Mouse (Mus musculus): Measurements from ENCODE around the gene Fam19a2. TPM values are rescaled to one million over a fixed set of nuclear protein-coding genes. Genes with fewer than 3 reads are reported as not detected.

Fam19a2 gene
- polyA plus RNA-seq, 1 experiment, result 0.01 TPM

DNA sequence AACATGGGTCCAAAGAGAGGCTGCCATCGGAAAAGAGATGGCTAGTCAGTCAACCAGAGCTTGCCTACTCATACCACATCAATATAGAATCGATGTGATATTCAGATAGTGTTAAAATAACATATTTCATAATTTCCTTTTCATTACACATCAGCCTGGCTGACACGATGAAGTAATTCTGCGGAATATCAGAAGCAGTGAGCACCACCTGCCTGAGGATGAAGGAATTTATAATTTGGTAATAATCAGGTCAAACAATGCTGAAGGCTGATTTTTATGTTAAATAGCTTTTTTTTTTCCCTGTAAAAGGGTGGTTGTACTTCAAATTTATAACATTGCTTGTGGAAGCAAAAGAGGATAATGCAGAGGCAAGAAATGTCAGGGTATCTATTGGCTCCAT lies 490.2 kb downstream of the Fam19a2 start:
- no peak for TF ChIP-seq E2F4 (IDR thresholded peaks at IDR 0.05; ENCODE audit: insufficient read depth)
- TF ChIP-seq CEBPB (IDR thresholded peaks at IDR 0.05; ENCODE audit: insufficient read depth, poor library complexity, severe bottlenecking), result no peak
- TF ChIP-seq POLR2A (IDR thresholded peaks at IDR 0.05; ENCODE audit: insufficient read length, low read depth), result no peak
- no peak for TF ChIP-seq SRF (IDR thresholded peaks at IDR 0.05; ENCODE audit: control insufficient read depth, insufficient read length, low read depth)
- TF ChIP-seq TCF12 (IDR thresholded peaks at IDR 0.05; ENCODE audit: insufficient read depth, poor library complexity, severe bottlenecking), result no peak
- TF ChIP-seq USF1 (IDR thresholded peaks at IDR 0.05; ENCODE audit: low read depth), result no peak
- no peak overlapping the region for H3K4me2 ChIP-seq (ENCODE audit: low read depth)
- no peaks in the 10 kb centered on the region for H3K79me2 ChIP-seq (ENCODE audit: control insufficient read depth, insufficient read depth)
- H3ac ChIP-seq (ENCODE audit: control insufficient read depth, insufficient read length), result no peak overlapping the region
- H3K27me3 ChIP-seq (ENCODE audit: control insufficient read depth, insufficient read depth, insufficient read length), result no peaks in the 10 kb centered on the region
- H3K4me3 ChIP-seq, result no peak overlapping the region
- H3K36me3 ChIP-seq (ENCODE audit: control insufficient read depth, insufficient read depth), result no peaks in the 10 kb centered on the region

DNA sequence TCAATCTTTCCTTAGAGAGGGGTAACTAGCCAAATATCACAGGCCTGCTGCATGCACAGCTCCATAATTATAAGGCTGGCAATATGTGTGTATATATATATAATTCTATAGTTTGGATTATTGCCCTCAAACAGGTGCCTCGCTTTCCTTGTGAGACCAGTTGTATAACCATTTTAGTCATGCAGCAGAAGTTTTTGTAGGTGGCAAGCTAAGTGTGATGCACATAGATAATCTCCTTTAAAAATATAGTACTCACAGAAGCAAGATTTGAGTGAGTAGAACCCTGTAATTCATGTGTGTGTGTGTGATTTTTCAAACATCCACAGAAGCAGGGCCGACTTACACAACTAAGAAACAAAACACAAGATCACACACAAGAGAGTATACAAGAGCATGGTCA lies 525.6 kb downstream of the Fam19a2 start:
- Histone ChIP-seq H3K79me2 (ENCODE audit: control insufficient read depth, insufficient read depth) (no peaks in the 10 kb centered on the region), H3K4me3 (no peak overlapping the region), H3ac (ENCODE audit: control insufficient read depth, insufficient read length) (no peak overlapping the region), H3K27me3 (ENCODE audit: control insufficient read depth, insufficient read depth, insufficient read length) (no peaks in the 10 kb centered on the region), H3K4me2 (ENCODE audit: low read depth) (no peak overlapping the region), H3K36me3 (ENCODE audit: control insufficient read depth, insufficient read depth) (no peaks in the 10 kb centered on the region)
- no peak for TF ChIP-seq REST (IDR thresholded peaks at IDR 0.05; ENCODE audit: insufficient read depth, insufficient read length)
- no peak for TF ChIP-seq POLR2A (IDR thresholded peaks at IDR 0.05; ENCODE audit: insufficient read length, low read depth)
- no peak for TF ChIP-seq CEBPB (IDR thresholded peaks at IDR 0.05; ENCODE audit: insufficient read depth, poor library complexity, severe bottlenecking)
- no peak for TF ChIP-seq USF1 (IDR thresholded peaks at IDR 0.05; ENCODE audit: low read depth)
- no peak for TF ChIP-seq POLR2AphosphoS2 (IDR thresholded peaks at IDR 0.05; ENCODE audit: insufficient read length, low read depth)
- no peak for TF ChIP-seq E2F4 (IDR thresholded peaks at IDR 0.05; ENCODE audit: insufficient read depth)
- TF ChIP-seq MYOG (IDR thresholded peaks at IDR 0.05; ENCODE audit: control insufficient read depth in 1 of 3, insufficient read depth in 1 of 3, insufficient read length in 2 of 3, low read depth in 2 of 3), result no peak
- TF ChIP-seq TCF3 (IDR thresholded peaks at IDR 0.05; ENCODE audit: insufficient read length, low read depth), result no peak
- no peak for TF ChIP-seq MYOD1 (IDR thresholded peaks at IDR 0.05; ENCODE audit: control insufficient read depth in 1 of 3, insufficient read length in 2 of 3, low read depth in 2 of 3)
- TF ChIP-seq SRF (IDR thresholded peaks at IDR 0.05; ENCODE audit: control insufficient read depth, insufficient read length, low read depth), result no peak

Other genes with a start within 250 kb of the Fam19a2 start
- 31.0 TPM for gene Mon2, start 187.5 kb upstream of the Fam19a2 start, polyA plus RNA-seq (2012; fragmentation: generic; extraction: Trizol)
- 18.7 TPM for gene Usp15, start 67.0 kb upstream of the Fam19a2 start, polyA plus RNA-seq (2012; fragmentation: generic; extraction: Trizol)

Measured in myocyte (in vitro differentiated cells).